Mouse (Mus musculus): Measurements from ENCODE around the gene Cdkn1c. TPM values are rescaled to one million over a fixed set of nuclear protein-coding genes. Genes with fewer than 3 reads are reported as not detected.

Cdkn1c gene
- polyA plus RNA-seq, 1 experiment = 45.9 TPM

DNA sequence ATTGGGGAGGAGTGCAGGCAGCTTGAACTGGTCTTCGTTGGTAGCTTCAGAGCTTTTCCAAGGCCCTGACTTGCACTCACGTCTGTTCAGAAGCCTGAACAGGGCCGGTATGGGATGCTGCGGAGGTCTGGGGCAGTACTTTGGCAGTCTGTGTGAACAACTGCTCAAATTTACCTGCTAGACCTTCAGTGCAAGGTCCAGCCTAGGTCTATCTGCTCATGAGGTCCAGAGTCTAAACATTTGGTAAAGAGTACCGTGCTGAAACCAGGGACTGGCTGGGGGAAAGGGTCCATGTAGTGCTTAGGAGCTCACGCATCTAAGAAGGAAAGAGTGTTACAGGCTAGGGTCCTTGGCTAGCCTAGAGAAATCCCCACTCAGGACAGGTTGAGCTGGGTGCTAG, 28.9 kb upstream of the Cdkn1c start:
- no peaks in the 10 kb centered on the region for H3K4me1 ChIP-seq (ENCODE audit: control insufficient read depth, insufficient read depth, low read length)
- H3K27ac ChIP-seq (ENCODE audit: control insufficient read depth, insufficient read depth, low read depth, low read length) = no peak overlapping the region
- H3K36me3 ChIP-seq (ENCODE audit: control insufficient read depth, insufficient read depth, low read length) = no peaks in the 10 kb centered on the region
- no peak overlapping the region for H3K4me3 ChIP-seq (ENCODE audit: control insufficient read depth, low read depth, low read length)
- no peaks in the 10 kb centered on the region for H3K27me3 ChIP-seq (ENCODE audit: control insufficient read depth, insufficient read depth, low read length)
- TF ChIP-seq POLR2A (IDR thresholded peaks at IDR 0.05; ENCODE audit: control insufficient read depth, low read depth, low read length) (no peak), CTCF (IDR thresholded peaks at IDR 0.05; ENCODE audit: control insufficient read depth, insufficient read depth, insufficient replicate concordance, low read depth, low read length) (no peak)

DNA sequence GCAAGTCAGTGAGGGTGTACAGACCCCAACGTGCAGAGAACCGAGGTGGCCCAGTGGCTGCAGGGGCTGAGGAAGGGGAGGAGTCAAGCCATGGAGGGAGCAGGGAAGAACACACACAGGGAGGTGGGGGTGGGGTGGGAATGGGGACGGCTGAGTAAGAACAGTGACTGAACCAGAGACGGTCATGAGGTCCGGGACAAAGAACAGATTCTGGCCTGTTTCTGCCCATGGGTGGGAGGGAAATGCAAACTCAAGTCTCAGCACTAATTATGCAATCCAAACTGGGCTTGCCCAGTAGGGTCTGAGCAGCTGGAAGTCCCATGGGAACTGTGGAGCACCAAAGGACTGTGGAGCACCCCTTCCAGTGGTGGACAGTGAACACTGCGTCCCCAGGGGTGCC, 21.7 kb upstream of the Cdkn1c start:
- TF ChIP-seq POLR2A (IDR thresholded peaks at IDR 0.05; ENCODE audit: control insufficient read depth, low read depth, low read length) = no peak
- TF ChIP-seq CTCF (IDR thresholded peaks at IDR 0.05; ENCODE audit: control insufficient read depth, insufficient read depth, insufficient replicate concordance, low read depth, low read length) = no peak
- Histone ChIP-seq H3K27ac (ENCODE audit: control insufficient read depth, insufficient read depth, low read depth, low read length) (no peak overlapping the region), H3K27me3 (ENCODE audit: control insufficient read depth, insufficient read depth, low read length) (no peaks in the 10 kb centered on the region), H3K4me1 (ENCODE audit: control insufficient read depth, insufficient read depth, low read length) (no peaks in the 10 kb centered on the region; the same call in 1 of the 2 replicates), H3K4me3 (ENCODE audit: control insufficient read depth, low read depth, low read length) (no peak overlapping the region), H3K36me3 (ENCODE audit: control insufficient read depth, insufficient read depth, low read length) (no peaks in the 10 kb centered on the region)

DNA sequence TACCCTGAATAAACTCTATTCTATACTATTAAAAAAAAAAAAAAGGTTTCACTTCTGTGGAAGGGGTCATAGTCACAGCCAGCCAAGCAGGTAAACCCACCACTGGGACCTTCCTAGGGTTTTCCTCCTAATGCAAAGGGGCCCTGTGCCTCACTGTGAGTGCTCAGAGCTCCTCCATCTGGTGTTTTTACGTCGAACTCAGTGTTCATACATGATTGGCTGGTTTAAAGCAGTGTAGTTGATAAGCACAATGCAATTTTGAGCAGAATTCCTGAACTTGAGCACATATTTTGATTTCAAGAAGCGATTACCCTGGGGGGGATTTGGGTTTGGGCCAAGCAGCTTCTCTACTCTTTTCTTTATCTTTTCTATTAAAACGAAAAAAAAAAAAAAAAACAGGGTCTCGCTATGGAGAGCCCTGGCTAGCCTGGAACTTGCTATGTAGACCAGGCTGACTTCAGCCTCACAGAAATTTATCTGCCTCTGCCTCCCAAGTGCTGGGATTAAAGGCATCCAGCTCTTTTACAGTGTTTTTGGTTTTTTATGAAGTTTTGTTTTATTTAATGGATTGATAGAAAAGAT, 21.0 kb upstream of the Cdkn1c start:
- Histone ChIP-seq H3K27me3 (ENCODE audit: control insufficient read depth, insufficient read depth, low read length) (no peaks in the 10 kb centered on the region), H3K27ac (ENCODE audit: control insufficient read depth, insufficient read depth, low read depth, low read length) (no peak overlapping the region)

DNA sequence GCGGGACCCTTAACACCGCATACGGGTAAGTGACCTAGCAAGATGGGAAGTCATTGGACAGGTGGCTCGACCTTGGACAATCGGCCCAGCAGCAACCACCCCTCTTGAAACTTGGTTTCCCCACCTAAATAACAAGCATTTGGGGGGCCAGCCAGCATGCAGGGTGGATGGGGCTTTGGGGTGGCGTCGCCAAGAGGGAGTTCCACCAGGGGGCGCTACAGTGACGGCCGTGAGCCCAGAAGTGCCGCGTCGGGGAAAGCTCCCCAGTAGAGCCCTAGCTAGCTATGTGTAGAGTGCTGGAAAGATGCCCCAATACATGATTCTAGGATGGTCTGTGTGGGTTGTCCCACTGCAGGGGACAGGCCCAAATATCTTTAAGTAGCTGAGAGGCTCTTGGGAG, 19.6 kb upstream of the Cdkn1c start:
- no peaks in the 10 kb centered on the region; the same call in 1 of the 2 replicates for H3K4me1 ChIP-seq (ENCODE audit: control insufficient read depth, insufficient read depth, low read length)
- peak overlapping the region; percentile 40; the same call in 1 of the 2 replicates for H3K4me3 ChIP-seq (ENCODE audit: control insufficient read depth, low read depth, low read length)
- no peak overlapping the region for H3K27ac ChIP-seq (ENCODE audit: control insufficient read depth, insufficient read depth, low read depth, low read length)
- H3K36me3 ChIP-seq (ENCODE audit: control insufficient read depth, insufficient read depth, low read length) = no peaks in the 10 kb centered on the region
- TF ChIP-seq POLR2A (IDR thresholded peaks at IDR 0.05; ENCODE audit: control insufficient read depth, low read depth, low read length) (no peak), CTCF (IDR thresholded peaks at IDR 0.05; ENCODE audit: control insufficient read depth, insufficient read depth, insufficient replicate concordance, low read depth, low read length) (peak; percentile 81; the same call in 1 of the 2 replicates)
- H3K27me3 ChIP-seq (ENCODE audit: control insufficient read depth, insufficient read depth, low read length) = no peaks in the 10 kb centered on the region

More for the DNA sequence above, 21.0 kb upstream of the Cdkn1c start:
- H3K4me3 ChIP-seq (ENCODE audit: control insufficient read depth, low read depth, low read length) = no peak overlapping the region
- TF ChIP-seq POLR2A (IDR thresholded peaks at IDR 0.05; ENCODE audit: control insufficient read depth, low read depth, low read length) (no peak), CTCF (IDR thresholded peaks at IDR 0.05; ENCODE audit: control insufficient read depth, insufficient read depth, insufficient replicate concordance, low read depth, low read length) (no peak)
- H3K4me1 ChIP-seq (ENCODE audit: control insufficient read depth, insufficient read depth, low read length) = no peaks in the 10 kb centered on the region; the same call in 1 of the 2 replicates
- no peaks in the 10 kb centered on the region for H3K36me3 ChIP-seq (ENCODE audit: control insufficient read depth, insufficient read depth, low read length)

DNA sequence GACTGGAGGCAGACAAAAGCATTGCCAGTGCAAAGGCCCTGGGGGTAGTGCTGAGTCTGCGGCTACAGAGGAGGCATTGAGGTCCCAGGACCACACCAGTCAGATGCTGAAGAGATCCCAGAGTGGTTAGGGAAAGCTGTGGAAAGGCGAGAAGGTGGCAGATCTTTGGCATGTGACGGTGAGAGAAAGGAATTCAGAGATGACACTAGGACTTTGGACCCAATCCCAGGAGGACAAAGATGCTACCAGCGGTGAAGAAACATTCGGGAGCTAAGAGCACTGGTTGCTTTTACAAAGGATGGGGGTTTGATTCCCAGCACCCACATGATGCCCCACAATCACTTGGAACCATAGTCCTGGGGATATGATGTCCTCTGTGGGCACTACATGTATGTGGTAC, 16.9 kb upstream of the Cdkn1c start:
- H3K4me3 ChIP-seq (ENCODE audit: control insufficient read depth, low read depth, low read length) = no peak overlapping the region
- no peak for TF ChIP-seq POLR2A (IDR thresholded peaks at IDR 0.05; ENCODE audit: control insufficient read depth, low read depth, low read length)
- no peak for TF ChIP-seq CTCF (IDR thresholded peaks at IDR 0.05; ENCODE audit: control insufficient read depth, insufficient read depth, insufficient replicate concordance, low read depth, low read length)
- no peaks in the 10 kb centered on the region for H3K27me3 ChIP-seq (ENCODE audit: control insufficient read depth, insufficient read depth, low read length)
- peaks cover 16% of the 10 kb centered on the region for H3K4me1 ChIP-seq (ENCODE audit: control insufficient read depth, insufficient read depth, low read length)
- no peak overlapping the region for H3K27ac ChIP-seq (ENCODE audit: control insufficient read depth, insufficient read depth, low read depth, low read length)
- H3K36me3 ChIP-seq (ENCODE audit: control insufficient read depth, insufficient read depth, low read length) = no peaks in the 10 kb centered on the region

DNA sequence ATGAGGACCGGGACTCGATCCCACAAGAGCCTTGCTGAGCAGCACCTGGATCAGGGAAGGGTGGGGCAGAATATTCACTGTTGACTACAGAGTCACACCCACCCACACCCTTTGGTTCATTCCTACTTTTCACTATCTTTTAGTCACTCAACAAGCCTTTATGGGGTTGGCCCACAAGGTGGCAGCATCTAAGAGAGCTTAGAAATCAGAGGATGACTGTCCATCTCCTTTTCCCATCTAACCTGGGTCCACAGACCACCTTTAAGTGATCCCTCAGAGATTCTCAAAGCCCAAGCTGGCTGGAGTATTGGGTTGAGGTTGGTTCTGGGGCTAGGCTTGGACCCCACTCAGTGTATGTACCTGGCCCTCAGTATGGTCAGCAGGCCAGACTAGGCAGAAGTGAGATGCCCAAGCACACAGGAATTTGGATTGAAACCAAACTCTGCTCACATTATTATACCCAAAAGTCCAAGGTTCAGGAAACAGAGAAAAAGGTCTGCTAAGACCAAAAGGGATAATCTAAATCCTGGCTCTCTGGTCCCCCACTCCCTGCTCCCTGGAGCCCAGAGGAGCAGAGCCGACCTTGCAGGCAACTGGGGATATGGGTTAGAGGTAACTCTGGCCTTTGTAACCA, 16.0 kb upstream of the Cdkn1c start:
- Histone ChIP-seq H3K36me3 (ENCODE audit: control insufficient read depth, insufficient read depth, low read length) (no peaks in the 10 kb centered on the region), H3K27me3 (ENCODE audit: control insufficient read depth, insufficient read depth, low read length) (no peaks in the 10 kb centered on the region), H3K4me3 (ENCODE audit: control insufficient read depth, low read depth, low read length) (no peak overlapping the region), H3K4me1 (ENCODE audit: control insufficient read depth, insufficient read depth, low read length) (peaks cover 16% of the 10 kb centered on the region), H3K27ac (ENCODE audit: control insufficient read depth, insufficient read depth, low read depth, low read length) (no peak overlapping the region)
- TF ChIP-seq POLR2A (IDR thresholded peaks at IDR 0.05; ENCODE audit: control insufficient read depth, low read depth, low read length) (no peak), CTCF (IDR thresholded peaks at IDR 0.05; ENCODE audit: control insufficient read depth, insufficient read depth, insufficient replicate concordance, low read depth, low read length) (no peak)

DNA sequence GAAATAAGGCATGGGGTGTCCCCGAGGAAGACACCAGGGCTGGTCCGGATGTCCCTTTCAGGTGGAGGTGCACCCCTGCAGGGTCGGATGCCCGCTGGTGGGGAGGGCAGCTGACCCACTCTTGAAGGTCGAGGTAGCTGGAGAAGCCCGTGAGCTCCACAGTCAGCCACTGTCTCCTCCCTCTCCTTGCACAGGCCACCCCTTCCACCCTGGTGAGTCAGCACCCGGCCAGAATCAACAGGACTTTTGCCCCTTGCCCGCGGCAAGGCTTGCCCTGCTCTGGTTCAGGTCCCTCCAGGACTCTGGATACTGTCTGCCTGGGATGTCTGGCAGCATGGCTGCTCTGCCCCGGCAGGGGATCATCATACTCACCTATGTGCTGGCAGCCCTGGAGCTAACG, 15.0 kb upstream of the Cdkn1c start:
- Histone ChIP-seq H3K27ac (ENCODE audit: control insufficient read depth, insufficient read depth, low read depth, low read length) (no peak overlapping the region), H3K27me3 (ENCODE audit: control insufficient read depth, insufficient read depth, low read length) (no peaks in the 10 kb centered on the region), H3K36me3 (ENCODE audit: control insufficient read depth, insufficient read depth, low read length) (no peaks in the 10 kb centered on the region), H3K4me1 (ENCODE audit: control insufficient read depth, insufficient read depth, low read length) (peaks cover 16% of the 10 kb centered on the region), H3K4me3 (ENCODE audit: control insufficient read depth, low read depth, low read length) (no peak overlapping the region)
- TF ChIP-seq CTCF (IDR thresholded peaks at IDR 0.05; ENCODE audit: control insufficient read depth, insufficient read depth, insufficient replicate concordance, low read depth, low read length) (no peak), POLR2A (IDR thresholded peaks at IDR 0.05; ENCODE audit: control insufficient read depth, low read depth, low read length) (no peak)
